Mouse (Mus musculus) skeletal muscle tissue, adult 2 months (tissue): ENCODE measurements around the gene Ube2s.
"Not testable (repeated sequence)": the region's sequence is repeated elsewhere in the genome, so short reads cannot be mapped to it uniquely, and the experiment has no call there.

Source experiments
- DNase-seq: peaks from one replicate; pipeline ENCODE4 v3.0.0-alpha.2; 2012; ENCODE audit warnings: low read depth, low spot score

Gene Ube2s

DNA sequence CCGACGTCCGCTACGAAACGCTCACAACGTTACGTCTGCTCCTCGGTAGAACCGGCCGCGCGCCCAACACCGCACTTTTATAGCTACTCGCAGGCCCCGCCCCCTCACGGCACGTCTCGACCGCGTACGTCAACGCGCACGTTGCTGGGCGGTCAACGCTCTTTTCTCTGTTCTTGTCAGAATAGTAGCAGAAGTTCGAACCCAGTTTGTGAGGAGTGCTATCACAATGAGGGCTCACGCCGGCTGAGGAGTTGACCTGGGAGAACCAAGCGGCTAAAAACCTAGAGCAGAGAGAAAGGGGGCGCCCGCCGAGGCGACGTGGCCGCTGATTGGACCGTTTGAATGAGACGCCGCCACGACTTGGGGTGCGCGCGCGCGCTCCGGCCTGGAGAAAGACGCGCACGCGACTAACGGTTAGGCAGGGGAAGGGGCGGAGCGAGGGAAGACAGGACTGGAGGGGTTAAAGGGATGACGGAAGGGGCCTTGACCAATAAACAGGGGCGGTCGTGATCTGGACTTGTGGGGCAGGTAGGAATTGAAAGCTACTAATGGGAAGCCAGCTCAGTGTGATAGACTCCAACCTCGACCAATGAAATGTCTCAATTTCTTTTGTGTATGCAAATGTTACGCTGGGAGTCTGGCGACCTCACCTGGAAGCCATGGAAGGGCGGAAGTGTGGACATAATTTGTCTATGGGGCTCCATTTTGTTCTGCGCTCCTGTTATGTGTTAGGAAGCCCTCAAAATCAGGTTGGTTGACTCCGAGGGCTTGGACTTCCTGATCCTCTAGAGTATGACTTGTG is at the start of gene Ube2s:
Gene Ube2s, minus strand, starts transcription at position 288 of the 802 bp plus-strand sequence.
- peak; percentile 99 for DNase-seq

DNA sequence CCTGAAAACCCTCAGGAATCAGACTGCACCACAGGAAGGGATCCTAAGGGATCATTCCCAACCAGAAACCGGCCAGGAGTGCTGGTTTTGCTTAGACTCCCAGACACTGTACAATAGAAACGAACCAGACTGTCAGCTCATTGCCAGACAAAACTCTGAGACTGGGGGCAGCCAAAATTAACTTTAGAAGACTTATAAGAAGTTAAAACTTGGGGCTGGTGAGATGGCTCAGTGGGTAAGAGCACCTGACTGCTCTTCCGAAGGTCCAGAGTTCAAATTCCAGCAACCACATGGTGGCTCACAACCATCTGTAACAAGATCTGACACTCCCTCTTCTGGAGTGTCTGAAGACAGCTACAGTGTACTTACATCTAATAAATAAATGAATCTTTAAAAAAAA is 48.5 kb upstream of the Ube2s start:
- DNase-seq: not testable (repeated sequence)

DNA sequence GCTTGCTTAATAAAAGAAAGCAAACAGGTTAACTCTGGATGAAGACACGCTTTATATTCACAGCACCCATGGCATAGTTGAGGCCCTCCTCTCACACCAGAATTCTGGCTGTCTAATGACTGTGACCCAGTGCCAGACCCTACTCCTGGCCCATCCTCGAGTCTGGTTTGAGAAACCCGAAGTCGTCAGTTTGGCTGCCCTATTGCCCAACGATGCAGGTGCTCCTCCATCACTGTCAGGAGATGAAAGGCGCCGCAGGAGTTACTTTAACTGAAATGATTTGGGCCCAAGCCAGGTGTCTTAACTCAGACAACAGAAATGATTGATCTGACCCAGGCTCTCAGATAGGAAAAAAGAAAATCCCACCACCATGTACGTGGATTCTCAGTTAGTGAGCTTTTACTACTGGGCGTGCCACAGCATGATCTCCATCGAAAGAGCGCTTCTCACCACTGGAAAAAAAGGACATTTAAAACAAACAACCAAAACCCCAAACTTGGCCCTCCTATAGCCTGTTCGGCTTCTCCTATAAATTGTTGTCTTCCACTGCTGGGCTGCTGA is 47.1 kb upstream of the Ube2s start:
- no peak for DNase-seq

GRCm38 (mm10) chr7:4857321-4857720 is 44.9 kb upstream of the Ube2s start:
- DNase-seq: no peak

GRCm38 (mm10) chr7:4856508-4856907 is 44.1 kb upstream of the Ube2s start:
- DNase-seq: no peak

DNA sequence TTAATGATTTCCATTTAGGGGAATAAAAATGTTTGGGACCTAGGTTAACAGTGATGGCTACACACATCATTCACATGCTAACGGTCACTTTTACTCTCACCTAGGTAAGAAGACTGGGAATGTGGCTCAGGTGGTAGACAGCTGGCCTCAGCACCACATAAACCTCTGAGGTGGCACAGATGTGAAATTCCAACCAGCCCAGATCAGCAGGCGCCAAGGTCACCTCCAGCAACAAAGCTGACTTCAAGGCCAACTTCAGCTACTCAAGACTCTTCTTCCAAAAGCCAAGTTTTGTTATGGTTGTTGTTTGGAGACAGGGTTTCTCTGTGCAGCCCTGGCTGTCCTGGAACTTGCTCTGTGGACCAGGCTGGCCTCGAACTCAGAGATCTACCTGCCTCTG is 41.2 kb upstream of the Ube2s start:
- no peak for DNase-seq

DNA sequence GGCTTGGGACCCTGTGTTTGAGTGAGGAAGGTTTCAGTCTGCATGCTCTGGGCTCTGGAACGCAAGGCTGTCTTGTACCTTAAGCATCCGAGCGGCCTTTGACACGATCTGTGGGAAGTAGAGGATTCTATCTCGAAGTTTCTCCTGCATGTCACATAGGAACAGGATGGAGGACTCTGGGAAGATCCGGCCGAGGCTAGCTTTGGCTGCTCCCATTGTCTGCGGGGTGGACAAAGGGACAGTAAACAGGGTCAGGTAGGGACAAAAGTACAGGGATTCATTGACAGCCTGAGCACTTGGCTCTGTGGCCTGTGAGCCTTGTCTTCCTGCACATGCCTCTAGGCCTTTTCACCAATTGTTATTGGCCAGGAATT is 38.9 kb upstream of the Ube2s start:
- no peak for DNase-seq

DNA sequence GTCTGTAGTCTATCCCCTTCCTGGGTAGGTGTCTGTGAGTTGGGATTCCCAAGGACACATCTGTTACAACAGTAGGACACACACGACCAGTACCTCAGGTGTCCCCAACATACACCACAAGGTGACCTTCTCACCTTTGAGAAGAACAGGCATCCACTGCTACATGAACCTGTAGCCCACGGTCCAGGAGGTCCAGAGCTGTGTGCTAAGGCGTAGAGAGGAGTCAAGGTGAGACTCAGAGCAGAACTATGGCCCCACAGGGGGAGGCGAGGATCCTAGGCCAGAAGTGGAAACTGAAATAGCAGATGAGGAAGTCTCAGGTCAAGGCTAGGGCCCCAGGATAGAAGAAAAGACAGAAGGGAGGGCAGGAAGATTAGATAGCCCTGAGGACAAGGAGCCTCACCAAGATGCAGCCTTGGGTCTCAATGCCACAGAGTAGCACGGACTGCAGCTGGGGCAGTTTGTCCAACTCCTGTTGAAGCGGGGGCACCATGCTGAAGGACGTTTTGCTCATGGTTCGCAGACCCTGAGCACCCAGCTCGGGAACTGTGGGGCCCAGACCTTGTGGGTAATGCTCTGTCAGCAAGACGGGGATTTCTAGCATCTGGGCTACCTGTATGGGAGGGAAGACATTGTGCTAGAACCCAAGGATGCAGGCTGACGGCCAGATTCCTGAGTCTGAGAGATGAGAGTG is 38.4 kb upstream of the Ube2s start:
- no peak for DNase-seq

DNA sequence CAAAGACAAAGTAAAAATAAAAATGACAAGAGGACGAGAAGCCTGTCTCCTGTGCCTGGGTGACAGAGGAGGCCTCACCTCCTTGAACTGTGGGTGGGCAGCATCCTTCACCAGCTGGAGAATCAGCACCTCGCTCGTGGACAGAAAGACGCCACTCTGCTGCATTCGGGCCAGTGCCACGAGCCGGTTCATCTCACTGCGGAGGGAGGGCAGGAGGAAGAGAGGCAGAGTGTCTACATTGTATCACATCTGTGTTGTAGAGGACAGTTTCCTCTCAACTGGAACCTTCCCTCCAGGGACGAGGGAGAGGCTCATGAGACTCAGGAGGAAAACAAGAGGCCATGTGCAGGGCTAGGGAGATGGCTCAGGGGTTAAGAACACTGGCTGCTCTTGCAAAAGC is 37.0 kb upstream of the Ube2s start:
- no peak for DNase-seq

GRCm38 (mm10) chr7:4844917-4845309 is 32.5 kb upstream of the Ube2s start:
- DNase-seq: no peak

GRCm38 (mm10) chr7:4844245-4844916 is 32.0 kb upstream of the Ube2s start, which contains the start of gene Shisa7:
Gene Shisa7 (minus strand): TSS chr7:4844696.
- no peak for DNase-seq

DNA sequence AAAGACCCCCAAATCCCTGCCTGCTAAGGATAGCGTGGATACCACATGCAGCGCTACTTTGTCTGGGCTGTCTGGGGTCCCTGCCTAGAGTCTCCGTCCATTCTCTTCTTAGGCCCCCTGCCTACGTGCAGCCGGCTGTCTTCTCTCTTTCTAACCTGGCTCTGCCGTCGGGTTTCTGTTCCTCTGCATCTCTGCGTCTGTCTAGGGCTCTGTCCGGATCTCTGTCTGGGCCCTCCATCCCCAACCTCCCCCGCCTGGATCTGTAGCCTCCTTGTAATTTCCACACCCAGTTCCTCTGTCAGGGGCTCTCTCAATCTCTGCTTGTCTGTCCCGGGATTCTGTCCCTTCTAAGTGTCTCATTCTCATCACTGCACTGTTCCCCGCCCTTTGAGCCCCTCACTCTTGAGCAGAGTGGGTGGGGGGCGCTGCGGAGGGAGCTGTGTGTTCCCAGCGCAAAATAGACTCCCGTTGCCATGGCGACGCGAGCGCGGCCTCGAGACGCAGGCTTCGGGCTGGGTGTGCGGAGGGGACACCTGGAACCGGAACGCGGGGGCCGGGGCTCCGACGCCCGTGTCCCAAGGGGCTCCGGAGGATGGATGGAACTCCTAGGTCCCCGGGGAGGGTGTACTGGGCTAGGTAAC is 31.3 kb upstream of the Ube2s start:
- no peak for DNase-seq

DNA sequence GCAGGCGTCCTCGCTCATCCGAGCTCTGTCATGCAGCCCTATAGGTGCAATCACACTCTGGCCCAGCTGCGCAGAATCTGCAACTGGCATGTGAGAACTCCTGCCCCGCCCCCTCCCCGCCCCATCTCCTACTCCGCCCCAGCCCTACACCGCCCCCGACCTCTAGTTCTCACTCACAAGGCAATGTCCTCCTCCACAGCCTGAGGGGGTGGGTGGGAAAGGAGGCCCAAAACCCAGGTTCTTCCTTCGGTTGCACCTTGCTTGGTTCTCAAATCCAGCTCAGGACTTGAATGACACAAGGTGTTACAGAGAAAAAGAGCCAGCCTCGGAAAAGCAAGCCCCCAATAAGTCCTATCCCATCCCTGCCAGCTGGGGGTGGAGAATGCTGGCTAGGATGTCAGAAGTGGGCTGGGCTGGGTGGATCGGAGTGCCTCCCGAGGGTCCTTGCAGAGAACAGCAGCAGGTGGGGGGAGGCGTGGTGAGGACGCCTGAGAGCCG is 30.3 kb upstream of the Ube2s start:
- no peak for DNase-seq

DNA sequence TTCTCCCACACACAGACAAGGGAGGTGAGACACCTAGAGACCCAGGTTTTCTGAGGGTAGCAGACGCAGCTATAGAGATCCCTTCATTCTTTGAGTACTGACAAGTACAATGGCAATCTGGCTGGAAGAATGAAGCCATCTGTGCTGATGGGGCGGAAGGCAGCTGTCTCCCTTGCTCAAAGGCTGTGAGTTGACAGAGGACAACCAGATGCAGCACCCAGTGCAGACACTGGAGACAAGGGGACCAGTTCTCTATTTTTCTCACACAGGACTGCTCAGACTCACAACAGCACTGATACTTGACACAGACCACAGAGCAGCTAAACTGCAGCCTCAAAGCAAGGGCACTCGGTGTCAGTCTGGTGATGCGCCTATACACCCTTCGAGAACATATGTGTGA is 29.7 kb upstream of the Ube2s start:
- no peak for DNase-seq

DNA sequence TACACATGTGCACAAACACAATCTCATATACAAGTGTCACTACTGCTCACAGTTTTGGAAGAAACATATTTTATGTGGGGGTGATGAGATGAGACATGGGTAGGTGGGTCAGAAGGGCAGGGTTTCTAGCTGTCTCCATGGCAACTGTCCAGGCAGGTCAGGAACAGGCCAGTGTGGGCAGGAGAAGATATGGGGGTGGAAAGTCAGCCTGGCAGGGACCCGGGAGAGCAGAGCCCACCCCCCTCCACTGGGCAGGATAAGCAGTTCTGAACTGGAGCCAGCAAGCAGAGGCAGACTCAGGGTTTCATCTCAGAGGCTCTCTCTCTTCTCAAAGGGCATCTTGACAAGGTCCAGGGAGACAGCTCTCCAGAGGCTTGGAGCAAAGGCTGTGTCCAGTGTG is 25.2 kb upstream of the Ube2s start:
- no peak for DNase-seq

GRCm38 (mm10) chr7:4836351-4836792 is 24.0 kb upstream of the Ube2s start:
- DNase-seq: peak; percentile 23

- no peak for DNase-seq
Observed at GRCm38 (mm10) chr7:4835631-4836327, 23.4 kb upstream of the Ube2s start.

GRCm38 (mm10) chr7:4830476-4830875 is 18.1 kb upstream of the Ube2s start:
- DNase-seq: no peak

- DNase-seq: no peak
Observed at GRCm38 (mm10) chr7:4825365-4825764, 13.0 kb upstream of the Ube2s start.

DNA sequence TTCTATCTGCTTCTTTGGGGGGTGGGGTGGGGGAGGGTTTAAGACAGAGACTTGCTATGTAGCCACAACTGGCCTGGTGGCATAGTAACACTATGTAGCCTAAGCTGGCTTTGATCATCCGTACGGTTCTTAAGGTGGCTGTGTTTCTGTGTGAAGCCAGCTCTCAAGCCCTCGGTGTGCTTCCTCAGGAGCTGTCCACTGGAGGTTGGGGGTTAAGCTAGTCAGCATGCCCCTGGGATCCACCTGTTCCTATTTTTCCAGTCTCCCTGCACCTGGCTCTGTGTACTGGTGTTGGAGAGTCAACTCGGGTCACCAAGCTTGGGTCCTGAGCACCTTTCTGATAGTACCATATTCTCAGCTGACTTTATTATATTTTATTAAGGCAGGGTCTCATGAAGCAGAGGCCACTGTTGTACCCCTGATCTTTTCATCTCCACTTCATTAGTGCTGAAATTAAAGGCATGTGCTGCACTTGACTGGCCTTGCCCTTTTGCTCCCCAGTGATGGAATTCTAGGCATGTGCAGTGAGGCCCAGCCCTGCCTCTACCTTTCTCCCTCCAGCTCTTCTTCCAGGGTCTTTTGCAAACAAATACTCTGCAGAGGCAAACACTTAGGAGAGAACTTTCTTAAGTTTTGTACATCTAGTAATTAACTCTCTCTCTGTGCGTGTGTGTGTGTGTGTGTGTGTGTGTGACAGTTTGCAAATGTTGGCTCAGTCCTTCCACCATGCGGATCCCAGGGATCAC is 9.9 kb upstream of the Ube2s start:
- DNase-seq: no peak
